Mouse (Mus musculus) liver, adult (tissue): Measurements from ENCODE around the gene Plxnb1.
A peak's percentile ranks its signal among the peaks of the same experiment; 100 is the strongest.

Source experiments
- GATA4 ChIP-seq: IDR thresholded peaks from 2 replicates; pipeline ENCODE4 v1.6.1; 2014; ENCODE audit warnings: mild to moderate bottlenecking, low read length; ENCODE audit not compliant: insufficient replicate concordance

The Plxnb1 gene

GRCm38 (mm10) chr9:109095137-109095982 is at the start of gene Plxnb1:
Plxnb1 (plus strand) TSS chr9:109095389.
- no peak for TF ChIP-seq GATA4

GRCm38 (mm10) chr9:109046306-109046705 is 48.9 kb upstream of the Plxnb1 start:
- no peak for TF ChIP-seq GATA4

GRCm38 (mm10) chr9:109049316-109049715 is 45.9 kb upstream of the Plxnb1 start:
- TF ChIP-seq GATA4: no peak

GRCm38 (mm10) chr9:109049996-109050673 is 45.1 kb upstream of the Plxnb1 start:
- TF ChIP-seq GATA4: no peak

- no peak for TF ChIP-seq GATA4
Observed at GRCm38 (mm10) chr9:109050674-109050997, 44.6 kb upstream of the Plxnb1 start.

- TF ChIP-seq GATA4: no peak
Observed at GRCm38 (mm10) chr9:109051011-109051501, 44.1 kb upstream of the Plxnb1 start.

- TF ChIP-seq GATA4: no peak
Observed at GRCm38 (mm10) chr9:109051651-109052489, 43.3 kb upstream of the Plxnb1 start.

- no peak for TF ChIP-seq GATA4
Observed at GRCm38 (mm10) chr9:109052490-109053260, 42.5 kb upstream of the Plxnb1 start.

GRCm38 (mm10) chr9:109053366-109053765 is 41.8 kb upstream of the Plxnb1 start:
- TF ChIP-seq GATA4: no peak

GRCm38 (mm10) chr9:109053851-109054250 is 41.3 kb upstream of the Plxnb1 start:
- TF ChIP-seq GATA4: no peak

GRCm38 (mm10) chr9:109054712-109055111 is 40.5 kb upstream of the Plxnb1 start:
- TF ChIP-seq GATA4: peak; percentile 62; the same call in 1 of the 2 replicates

GRCm38 (mm10) chr9:109055271-109056030 is 39.7 kb upstream of the Plxnb1 start:
- no peak for TF ChIP-seq GATA4

- TF ChIP-seq GATA4: no peak
Observed at GRCm38 (mm10) chr9:109056081-109056690, 39.0 kb upstream of the Plxnb1 start.
